In the genomic region with DNA sequence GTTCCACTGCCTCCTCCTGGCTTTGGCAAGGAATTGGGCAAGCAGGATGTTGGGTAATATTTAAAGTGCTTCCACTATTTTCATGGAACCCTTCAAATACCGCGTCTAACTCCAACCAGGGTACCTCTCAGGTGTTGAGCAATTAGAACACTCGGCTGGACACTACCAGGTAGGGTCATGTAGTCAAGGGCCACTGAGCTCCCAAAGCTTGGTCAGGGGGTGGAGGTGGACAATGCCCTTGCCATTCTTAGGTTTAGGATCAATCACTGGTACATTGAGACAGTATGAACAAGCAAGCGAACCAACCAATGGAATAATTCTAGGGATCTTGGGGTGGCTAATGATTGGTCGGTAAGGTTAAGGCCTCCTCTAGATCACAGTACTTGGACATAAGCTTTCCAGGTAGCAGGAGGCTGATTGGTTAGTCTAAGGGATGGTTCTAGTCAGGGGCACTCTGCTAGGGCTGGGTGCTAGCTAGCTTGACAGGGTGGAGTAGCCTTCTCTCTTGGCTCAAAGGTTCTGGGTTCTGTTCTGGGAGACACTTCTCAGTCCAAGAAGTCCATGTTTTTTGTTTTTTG, we compare ENCODE assay signal across 8 mouse cellular contexts. TPM values are rescaled to one million over a fixed set of nuclear protein-coding genes. Genes with fewer than 3 reads are reported as not detected.
DNase-seq lines count a peak whose midpoint lies in the region; ATAC-seq lines count a peak whose summit lies in the region.

No protein-coding gene starts in this region.

- no peaks in the 10 kb centered on the region for H3K9me3 ChIP-seq in neural tube, embryonic 11.5 days (ENCODE audit: control insufficient read depth, low read length)
- no peaks in the 10 kb centered on the region for H3K9me3 ChIP-seq in liver, embryonic 11.5 days (ENCODE audit: control insufficient read depth, low read length)
- no peaks in the 10 kb centered on the region for H3K9me3 ChIP-seq in stomach, embryonic 16.5 days (replicated peaks; ENCODE audit: control insufficient read depth, low read length)

- peaks cover 26% of the 10 kb centered on the region for H3K4me1 ChIP-seq in neural tube, embryonic 11.5 days (ENCODE audit: control insufficient read depth, insufficient read depth, low read length)
- H3K4me1 ChIP-seq in liver, embryonic 11.5 days (replicated peaks; ENCODE audit: control insufficient read depth, insufficient read depth, low read length) = peaks cover 48% of the 10 kb centered on the region
- H3K4me1 ChIP-seq in stomach, embryonic 16.5 days (ENCODE audit: control insufficient read depth, insufficient read depth, low read length) = peaks cover 50% of the 10 kb centered on the region

- no peak overlapping the region for H3K27ac ChIP-seq in neural tube, embryonic 11.5 days (ENCODE audit: low read depth, low read length)
- H3K27ac ChIP-seq in liver, embryonic 11.5 days (ENCODE audit: low read depth, low read length) = no peak overlapping the region
- peak overlapping the region; percentile 48; the same call in 1 of the 2 replicates for H3K27ac ChIP-seq in stomach, embryonic 16.5 days (ENCODE audit: low read length)

- H3K4me3 ChIP-seq in neural tube, embryonic 11.5 days (ENCODE audit: low read depth, low read length) = peak overlapping the region; percentile 44; the same call in 1 of the 2 replicates
- peak overlapping the region; percentile 54 for H3K4me3 ChIP-seq in liver, embryonic 11.5 days (ENCODE audit: low read depth, low read length)
- H3K4me3 ChIP-seq in stomach, embryonic 16.5 days (replicated peaks; ENCODE audit: low read length) = peak overlapping the region; percentile 44

- H3K4me2 ChIP-seq in neural tube, embryonic 11.5 days (ENCODE audit: low read depth) = peak overlapping the region; percentile 97
- peak overlapping the region; percentile 91 for H3K4me2 ChIP-seq in liver, embryonic 11.5 days
- peak overlapping the region; percentile 71 for H3K4me2 ChIP-seq in stomach, embryonic 16.5 days (ENCODE audit: low read depth, low read length)

- peak; percentile 14 for DNase-seq in embryo, embryonic 10.5 days (ENCODE audit: low spot score)
- DNase-seq in embryo, embryonic 9.5 days (ENCODE audit: extremely low spot score) = no peak
- DNase-seq in neural tube, embryonic 11.5 days (ENCODE audit: low spot score) = no peak
- no peak for DNase-seq in neural tube, embryonic 10.5 days (ENCODE audit: extremely low spot score, low spot score)
- DNase-seq in liver, embryonic 11.5 days (ENCODE audit: low spot score) = no peak
- no peak for DNase-seq in thymus, postnatal 14 days
- no peak for DNase-seq in spleen, postnatal 10 days (ENCODE audit: low spot score in 2 of 2)

- 30% methylated on average over 5 of the region's 5 CpGs for WGBS in neural tube, embryonic 11.5 days
- WGBS in liver, embryonic 11.5 days = 31% methylated on average over 5 of the region's 5 CpGs
- 41% methylated on average over 5 of the region's 5 CpGs for WGBS in stomach, embryonic 16.5 days

- H3K9ac ChIP-seq in neural tube, embryonic 11.5 days (ENCODE audit: low read length) = no peak overlapping the region
- H3K9ac ChIP-seq in liver, embryonic 11.5 days (ENCODE audit: low read depth, low read length) = peak overlapping the region; percentile 53; the same call in 1 of the 2 replicates
- H3K9ac ChIP-seq in stomach, embryonic 16.5 days (ENCODE audit: low read length) = no peak overlapping the region

- peaks cover 9% of the 10 kb centered on the region for H3K27me3 ChIP-seq in neural tube, embryonic 11.5 days (ENCODE audit: control insufficient read depth, insufficient read depth, low read length)
- H3K27me3 ChIP-seq in liver, embryonic 11.5 days (replicated peaks; ENCODE audit: control insufficient read depth, insufficient read depth, low read length) = peaks cover 20% of the 10 kb centered on the region
- peaks cover 7% of the 10 kb centered on the region; the same call in 1 of the 2 replicates for H3K27me3 ChIP-seq in stomach, embryonic 16.5 days (ENCODE audit: control insufficient read depth, insufficient read depth, low read length)

- 0 out of 2 replicates have a peak, but pooled peaks cover 2% of the 10 kb centered on the region for H3K36me3 ChIP-seq in neural tube, embryonic 11.5 days (ENCODE audit: control insufficient read depth, insufficient read depth, low read length)
- peaks cover 14% of the 10 kb centered on the region for H3K36me3 ChIP-seq in liver, embryonic 11.5 days (ENCODE audit: control insufficient read depth, insufficient read depth, low read length)
- 0 out of 2 replicates have a peak, but pooled peaks cover 4% of the 10 kb centered on the region for H3K36me3 ChIP-seq in stomach, embryonic 16.5 days (ENCODE audit: control insufficient read depth, insufficient read depth, low read length)

- no peak for ATAC-seq in neural tube, embryonic 11.5 days (ENCODE audit: insufficient read depth, low FRiP score, low TSS enrichment)
- ATAC-seq in liver, embryonic 11.5 days (replicated peaks; ENCODE audit: low FRiP score) = no peak
- ATAC-seq in stomach, embryonic 16.5 days (ENCODE audit: insufficient read depth, low FRiP score) = no peak

RNA-seq across cellular contexts. Expression of a gene that starts 3.2 kb away (rescaled TPM):
- polyA plus RNA-seq in neural tube, embryonic 11.5 days (2014; fragmentation: Nextera tagmentation; extraction: Ambion mirVana) = 4.0 and 4.7 TPM in 2 replicates
- polyA plus RNA-seq in liver, embryonic 11.5 days (2014; fragmentation: Nextera tagmentation; extraction: Ambion mirVana) = 2.3 and 2.7 TPM in 2 replicates
- polyA plus RNA-seq in stomach, embryonic 16.5 days (2015; fragmentation: Nextera tagmentation; extraction: Ambion mirVana) = 4.0 and 5.4 TPM in 2 replicates

RNA-seq across cellular contexts. Expression of a gene that starts 7.2 kb away (rescaled TPM):
- polyA plus RNA-seq in neural tube, embryonic 11.5 days (2014; fragmentation: Nextera tagmentation; extraction: Ambion mirVana) = 7.9 and 8.7 TPM in 2 replicates
- 13.3 and 14.5 TPM in 2 replicates for polyA plus RNA-seq in liver, embryonic 11.5 days (2014; fragmentation: Nextera tagmentation; extraction: Ambion mirVana)
- polyA plus RNA-seq in stomach, embryonic 16.5 days (2015; fragmentation: Nextera tagmentation; extraction: Ambion mirVana) = 3.6 and 5.4 TPM in 2 replicates

RNA-seq across cellular contexts. Expression of a gene that starts 8.1 kb away (rescaled TPM):
- polyA plus RNA-seq in neural tube, embryonic 11.5 days (2014; fragmentation: Nextera tagmentation; extraction: Ambion mirVana) = 16.7 and 18.3 TPM in 2 replicates
- 16.6 and 17.2 TPM in 2 replicates for polyA plus RNA-seq in liver, embryonic 11.5 days (2014; fragmentation: Nextera tagmentation; extraction: Ambion mirVana)
- 7.6 and 9.7 TPM in 2 replicates for polyA plus RNA-seq in stomach, embryonic 16.5 days (2015; fragmentation: Nextera tagmentation; extraction: Ambion mirVana)

RNA-seq across cellular contexts. Expression of a gene that starts 38.8 kb away (rescaled TPM):
- polyA plus RNA-seq in neural tube, embryonic 11.5 days (2014; fragmentation: Nextera tagmentation; extraction: Ambion mirVana) = 87.6 and 92.1 TPM in 2 replicates
- 95.6 and 107 TPM in 2 replicates for polyA plus RNA-seq in liver, embryonic 11.5 days (2014; fragmentation: Nextera tagmentation; extraction: Ambion mirVana)
- polyA plus RNA-seq in stomach, embryonic 16.5 days (2015; fragmentation: Nextera tagmentation; extraction: Ambion mirVana) = 50.2 and 51.8 TPM in 2 replicates

RNA-seq across cellular contexts. Expression of a gene that starts 43.0 kb away (rescaled TPM):
- polyA plus RNA-seq in neural tube, embryonic 11.5 days (2014; fragmentation: Nextera tagmentation; extraction: Ambion mirVana) = 555 and 574 TPM in 2 replicates
- 476 and 499 TPM in 2 replicates for polyA plus RNA-seq in liver, embryonic 11.5 days (2014; fragmentation: Nextera tagmentation; extraction: Ambion mirVana)
- polyA plus RNA-seq in stomach, embryonic 16.5 days (2015; fragmentation: Nextera tagmentation; extraction: Ambion mirVana) = 504 and 564 TPM in 2 replicates
